Mouse (Mus musculus) testis, adult 2 months (tissue): Measurements from ENCODE around the gene Rabl3.

Experiments used
- CTCF ChIP-seq: fragments of 200-500 bp; IDR thresholded peaks from 2 replicates; pipeline ENCODE4 v1.5.1; 2012; ENCODE audit warnings: low read depth, mild to moderate bottlenecking, inconsistent platforms, low read length, moderate library complexity; ENCODE audit not compliant: control insufficient read depth, insufficient read depth, insufficient replicate concordance
- POLR2A ChIP-seq: fragments of 200-500 bp; IDR thresholded peaks from 2 replicates; pipeline ENCODE4 v1.6.1; 2012; ENCODE audit warnings: low read depth, mild to moderate bottlenecking, inconsistent platforms, low read length, moderate library complexity; ENCODE audit not compliant: control insufficient read depth

GRCm38 (mm10) chr16:37498581-37498980 lies 41.1 kb upstream of the Rabl3 start:
- TF ChIP-seq CTCF (no peak), POLR2A (no peak)
